Mouse (Mus musculus) lung, embryonic 16.5 days (tissue): ENCODE results near the gene Fbln5. TPM values are rescaled to one million over a fixed set of nuclear protein-coding genes. Genes with fewer than 3 reads are reported as not detected.

ENCODE experiments used
- ATAC-seq: fragments of 200-750 bp; cut with Nextera tagmentation; 2 replicates; pipeline ENCODE4 v1.8.0; 2017; ENCODE audit warnings: low read depth, mild to moderate bottlenecking, moderate library complexity
- H3K27ac ChIP-seq: fragments of 300-500 bp; sonication (generic); 2 replicates; pipeline ENCODE4 v1.5.1; 2014; ENCODE audit warnings: mild to moderate bottlenecking, control low read depth, low read length
- H3K27me3 ChIP-seq: fragments of 300-500 bp; sonication (generic); 2 replicates; pipeline ENCODE4 v1.6.1; 2014; ENCODE audit warnings: low read depth, low read length, mixed read lengths; ENCODE audit not compliant: control insufficient read depth, insufficient read depth
- H3K36me3 ChIP-seq: fragments of 300-500 bp; sonication (generic); 2 replicates; pipeline ENCODE4 v1.6.1; 2014; ENCODE audit warnings: low read length; ENCODE audit not compliant: control insufficient read depth, insufficient read depth
- H3K4me1 ChIP-seq: fragments of 300-500 bp; sonication (generic); replicated peaks from 2 replicates; pipeline ENCODE4 v1.6.1; 2014; ENCODE audit warnings: low read length, mixed read lengths; ENCODE audit not compliant: control insufficient read depth, insufficient read depth
- H3K4me2 ChIP-seq: fragments of 300-500 bp; sonication (generic); 2 replicates; pipeline ENCODE4 v1.6.1; 2014; ENCODE audit warnings: low read depth, low read length, control low read depth
- H3K4me3 ChIP-seq: fragments of 300-500 bp; sonication (generic); 2 replicates; pipeline ENCODE4 v1.5.1; 2014; ENCODE audit warnings: mild to moderate bottlenecking, low read length, control low read depth
- H3K9ac ChIP-seq: fragments of 300-500 bp; sonication (generic); 2 replicates; pipeline ENCODE4 v1.6.1; 2014; ENCODE audit warnings: low read length, control low read depth
- H3K9me3 ChIP-seq: fragments of 300-500 bp; sonication (generic); 2 replicates; pipeline ENCODE4 v1.6.1; 2016; ENCODE audit warnings: low read length; ENCODE audit not compliant: control insufficient read depth
- WGBS: fragments of 180-500 bp; shearing (Covaris S2); extraction: QIAGEN DNeasy Blood & Tissue Kit; methylation state at CpG from one replicate; pipeline ENCODE4 v1.1.7; 2014; 5-methylcytosine and 5-hydroxymethylcytosine counted together
- polyA plus RNA-seq: library from polyadenylated mRNA; unstranded; fragments of >200 nt; fragmentation: Nextera tagmentation; extraction: Ambion mirVana; gene quantifications from 2 replicates; pipeline ENCODE4 v1.2.1, GENCODE M21; 2015

Gene Fbln5
- polyA plus RNA-seq, 1 experiment from 2014 or later = 180 TPM

GRCm38 (mm10) chr12:101834715-101835114, 15.9 kb upstream of the Fbln5 start:
- H3K36me3 ChIP-seq = peaks cover 14% of the 10 kb centered on the region

DNA sequence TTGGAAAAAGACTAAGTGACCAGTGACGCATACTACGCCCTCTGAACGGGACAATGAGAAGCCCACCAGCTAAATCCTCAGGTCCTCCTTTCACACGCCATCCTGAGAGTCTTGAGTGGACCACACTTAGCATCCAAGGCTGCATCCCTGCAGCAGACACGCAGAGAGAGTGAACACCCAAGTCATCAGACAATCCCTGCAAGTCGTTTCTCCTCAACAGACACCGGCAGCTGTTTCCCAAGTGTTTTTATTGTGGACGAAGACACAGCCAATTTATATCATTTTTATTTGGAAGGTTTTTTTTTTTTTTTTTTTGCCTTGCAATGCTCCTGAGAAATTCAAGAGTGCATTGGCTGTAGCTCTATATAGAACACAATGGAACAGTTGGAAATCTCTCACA, 14.9 kb upstream of the Fbln5 start:
- no peak overlapping the region for H3K4me3 ChIP-seq
- H3K4me1 ChIP-seq = peaks cover 14% of the 10 kb centered on the region
- H3K9me3 ChIP-seq = no peaks in the 10 kb centered on the region
- no peak overlapping the region for H3K9ac ChIP-seq
- 67% methylated on average over 8 of the region's 8 CpGs for WGBS
- no peak for ATAC-seq
- H3K4me2 ChIP-seq = no peak overlapping the region
- H3K27ac ChIP-seq = no peak overlapping the region
- H3K36me3 ChIP-seq = peaks cover 13% of the 10 kb centered on the region
- H3K27me3 ChIP-seq = no peaks in the 10 kb centered on the region

More at GRCm38 (mm10) chr12:101834715-101835114, 15.9 kb upstream of the Fbln5 start:
- no peak overlapping the region for H3K9ac ChIP-seq
- H3K4me3 ChIP-seq = no peak overlapping the region
- 69% methylated on average over 4 of the region's 4 CpGs for WGBS
- no peak overlapping the region for H3K27ac ChIP-seq
- no peak overlapping the region for H3K4me2 ChIP-seq
- peaks cover 14% of the 10 kb centered on the region for H3K4me1 ChIP-seq
- H3K27me3 ChIP-seq = no peaks in the 10 kb centered on the region
- peak; percentile 12; the same call in 1 of the 2 replicates for ATAC-seq
- no peaks in the 10 kb centered on the region for H3K9me3 ChIP-seq

DNA sequence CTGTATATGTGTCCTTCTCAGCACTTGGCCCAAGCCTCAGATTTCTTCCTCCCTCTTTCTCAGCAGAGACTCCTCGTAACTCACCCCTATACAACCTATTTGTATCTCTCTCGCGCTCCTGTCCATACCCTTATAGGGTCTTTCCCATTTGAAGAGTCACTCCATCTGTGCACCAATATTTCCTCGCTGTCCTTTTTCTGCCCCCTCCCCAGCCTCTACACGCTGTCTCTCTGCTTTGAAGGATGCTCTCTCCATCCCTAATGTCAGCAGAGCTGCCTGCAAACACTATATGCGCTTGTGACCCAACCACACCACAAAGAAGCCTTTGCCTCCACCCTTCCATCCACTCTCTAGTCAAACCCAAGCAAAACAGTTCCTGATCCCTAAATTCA, 14.3 kb upstream of the Fbln5 start:
- H3K4me1 ChIP-seq = peaks cover 14% of the 10 kb centered on the region
- H3K9ac ChIP-seq = no peak overlapping the region
- 81% methylated on average over 6 of the region's 6 CpGs for WGBS
- H3K27ac ChIP-seq = no peak overlapping the region
- H3K27me3 ChIP-seq = no peaks in the 10 kb centered on the region
- H3K4me3 ChIP-seq = no peak overlapping the region
- no peaks in the 10 kb centered on the region for H3K9me3 ChIP-seq
- ATAC-seq = no peak
- peaks cover 10% of the 10 kb centered on the region for H3K36me3 ChIP-seq
- no peak overlapping the region for H3K4me2 ChIP-seq

- Histone ChIP-seq H3K36me3 (peaks cover 8% of the 10 kb centered on the region), H3K4me2 (no peak overlapping the region), H3K4me1 (peaks cover 14% of the 10 kb centered on the region), H3K4me3 (no peak overlapping the region), H3K27ac (peak overlapping the region; percentile 12; the same call in 1 of the 2 replicates), H3K9me3 (no peaks in the 10 kb centered on the region), H3K9ac (no peak overlapping the region), H3K27me3 (no peaks in the 10 kb centered on the region)
- 43% methylated on average over 7 of the region's 7 CpGs for WGBS
- ATAC-seq = peak; percentile 55
Measured at GRCm38 (mm10) chr12:101832179-101833114, 13.6 kb upstream of the Fbln5 start.

DNA sequence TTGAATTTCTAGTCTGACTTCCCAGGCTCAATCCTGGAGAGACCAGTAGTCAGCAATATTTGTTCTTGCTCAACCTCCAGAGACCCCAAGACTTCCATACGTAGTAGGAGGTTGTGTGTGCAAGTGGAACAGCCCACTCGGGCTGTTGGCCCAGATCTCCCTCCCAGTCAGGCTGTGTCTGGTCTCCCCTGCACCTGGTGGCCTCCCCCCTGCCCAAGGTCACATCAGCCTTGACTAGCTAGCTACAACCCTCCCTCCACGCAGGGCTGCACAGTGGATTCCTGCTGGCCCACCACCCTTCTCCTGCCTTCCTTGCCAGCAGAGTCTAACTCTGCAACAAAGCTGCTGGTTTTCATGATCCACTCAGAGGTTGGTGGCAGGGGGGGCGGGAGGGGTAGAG, 12.4 kb upstream of the Fbln5 start:
- no peak overlapping the region for H3K9ac ChIP-seq
- ATAC-seq = peak; percentile 15; the same call in 1 of the 2 replicates
- no peak overlapping the region for H3K4me3 ChIP-seq
- no peaks in the 10 kb centered on the region for H3K9me3 ChIP-seq
- H3K4me2 ChIP-seq = no peak overlapping the region
- peaks cover 2% of the 10 kb centered on the region for H3K36me3 ChIP-seq
- H3K4me1 ChIP-seq = peaks cover 14% of the 10 kb centered on the region
- H3K27me3 ChIP-seq = no peaks in the 10 kb centered on the region
- WGBS = 44% methylated on average over 4 of the region's 4 CpGs
- H3K27ac ChIP-seq = no peak overlapping the region; the same call in 1 of the 2 replicates

- Histone ChIP-seq H3K4me2 (no peak overlapping the region), H3K4me1 (peaks cover 7% of the 10 kb centered on the region), H3K27me3 (no peaks in the 10 kb centered on the region), H3K27ac (no peak overlapping the region), H3K36me3 (no peaks in the 10 kb centered on the region), H3K9me3 (no peaks in the 10 kb centered on the region), H3K9ac (no peak overlapping the region), H3K4me3 (no peak overlapping the region)
- WGBS = 80% methylated on average over 4 of the region's 4 CpGs
- ATAC-seq = no peak
Measured at GRCm38 (mm10) chr12:101823161-101823560, 4.3 kb upstream of the Fbln5 start.

- no peak overlapping the region for H3K27ac ChIP-seq
- no peak overlapping the region for H3K9ac ChIP-seq
- H3K4me1 ChIP-seq = peaks cover 12% of the 10 kb centered on the region
- 15% methylated on average over 3 of the region's 3 CpGs for whole genome bisulfite sequencing
- no peak overlapping the region for H3K4me3 ChIP-seq
- no peak for ATAC-seq
- H3K9me3 ChIP-seq = no peaks in the 10 kb centered on the region
- H3K27me3 ChIP-seq = no peaks in the 10 kb centered on the region
- H3K4me2 ChIP-seq = no peak overlapping the region
- no peaks in the 10 kb centered on the region for H3K36me3 ChIP-seq
Measured at GRCm38 (mm10) chr12:101821596-101821995, 2.7 kb upstream of the Fbln5 start.

- Histone ChIP-seq H3K4me1 (peaks cover 16% of the 10 kb centered on the region), H3K36me3 (no peaks in the 10 kb centered on the region), H3K4me2 (peak overlapping the region; percentile 87), H3K9ac (peak overlapping the region; percentile 64), H3K27me3 (no peaks in the 10 kb centered on the region), H3K9me3 (no peaks in the 10 kb centered on the region), H3K4me3 (peak overlapping the region; percentile 60), H3K27ac (0 out of 2 replicates have a peak overlapping the region, but pooled peaks have one; percentile 5)
- 32% methylated on average over 9 of the region's 9 CpGs for WGBS
- no peak for ATAC-seq
Measured at GRCm38 (mm10) chr12:101819570-101819969, 715 bp upstream of the Fbln5 start.

DNA sequence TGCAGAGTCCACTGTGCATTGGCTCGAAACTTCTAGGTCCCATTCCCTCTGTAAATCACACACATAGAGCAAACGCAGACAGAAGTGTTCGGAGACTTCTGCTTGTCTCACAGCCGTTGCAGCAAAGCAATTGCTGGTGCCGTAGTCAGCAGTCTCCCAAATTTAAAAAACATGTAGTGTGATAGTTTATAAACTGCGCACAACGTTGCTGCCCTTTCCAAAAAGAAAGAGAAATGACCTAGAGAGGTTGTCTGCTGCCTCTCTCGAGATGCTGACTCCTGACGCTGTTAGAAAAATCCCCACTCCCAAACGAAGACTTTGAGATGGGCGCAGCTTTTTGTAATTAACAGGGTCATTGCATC, 628 bp downstream of the Fbln5 start:
- Histone ChIP-seq H3K27me3 (no peaks in the 10 kb centered on the region), H3K4me3 (peak overlapping the region; percentile 60), H3K9ac (peak overlapping the region; percentile 64), H3K36me3 (no peaks in the 10 kb centered on the region), H3K4me2 (peak overlapping the region; percentile 87), H3K4me1 (peaks cover 16% of the 10 kb centered on the region), H3K9me3 (no peaks in the 10 kb centered on the region), H3K27ac (peak overlapping the region; percentile 89)
- peak; percentile 28; the same call in 1 of the 2 replicates for ATAC-seq
- 10% methylated on average over 11 of the region's 11 CpGs for WGBS
